Mouse (Mus musculus): ENCODE measurements around the gene Pgpep1. TPM values are rescaled to one million over a fixed set of nuclear protein-coding genes. Genes with fewer than 3 reads are reported as not detected.

The Pgpep1 gene
- total RNA-seq, 2 experiments from 2014 or later: 39.6 to 44.9 TPM

DNA sequence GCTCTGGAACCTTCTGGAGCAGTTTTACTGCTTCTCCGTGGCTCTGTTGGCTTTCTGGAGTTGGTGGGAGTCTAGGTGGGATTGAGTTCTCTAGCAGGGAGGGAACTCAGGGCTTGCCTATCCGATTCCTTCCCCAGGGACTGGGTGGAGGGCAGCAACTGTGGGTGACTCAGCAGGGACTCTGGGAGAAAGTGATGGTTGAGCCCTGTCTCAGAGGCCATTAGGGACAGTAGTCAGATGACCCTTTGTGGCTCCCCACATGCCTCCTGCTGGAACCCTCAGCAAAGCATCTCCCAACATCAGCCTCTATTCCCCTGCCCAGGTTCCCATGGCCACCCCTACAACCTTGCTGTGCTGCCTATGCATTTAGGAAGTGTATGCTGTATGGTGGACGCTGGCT, 17.2 kb downstream of the Pgpep1 start:
- no peak for DNase-seq
- intact Hi-C loops (cut with DNase I): no loop called here

DNA sequence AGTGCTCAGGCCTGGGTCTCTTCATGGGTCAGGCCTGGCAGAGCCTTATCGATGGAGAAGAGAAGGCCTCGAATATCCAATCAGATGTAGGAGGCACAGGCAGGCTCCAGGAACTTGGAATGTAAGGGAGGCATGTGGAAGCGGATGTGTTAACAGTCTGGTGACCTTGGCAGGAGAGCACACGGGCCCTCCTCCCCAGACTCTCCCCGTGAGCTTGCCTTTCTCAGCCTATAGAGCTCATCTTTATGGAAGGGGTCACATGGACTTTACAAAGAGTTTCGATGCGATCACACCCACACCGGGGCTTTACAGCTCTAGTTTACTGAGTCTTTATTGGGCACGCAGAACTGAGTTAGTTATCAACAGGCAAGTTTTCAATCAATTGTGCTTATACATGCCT, 21.4 kb downstream of the Pgpep1 start:
- intact Hi-C loops (cut with DNase I): no loop called here
- no peak for DNase-seq

DNA sequence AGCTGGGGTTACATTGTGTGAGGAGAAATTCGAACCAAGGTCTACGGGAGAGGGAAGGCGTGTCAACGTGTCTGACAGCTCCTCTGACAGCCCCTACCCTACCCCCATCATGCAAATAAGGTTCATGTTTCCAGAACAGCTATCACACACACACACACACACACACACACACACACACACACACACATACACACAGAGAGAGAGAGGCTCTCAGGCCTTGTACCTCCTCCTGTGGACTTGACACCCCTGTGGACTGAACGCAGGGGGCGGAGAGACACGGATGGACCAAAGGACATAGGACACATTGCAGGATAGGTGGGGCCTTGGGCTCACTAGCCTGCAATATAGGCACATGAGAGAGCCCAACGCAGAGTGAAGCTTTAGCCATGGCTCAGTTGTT, 23.4 kb downstream of the Pgpep1 start:
- no peak for DNase-seq
- intact Hi-C loops (cut with DNase I): no loop called here

DNA sequence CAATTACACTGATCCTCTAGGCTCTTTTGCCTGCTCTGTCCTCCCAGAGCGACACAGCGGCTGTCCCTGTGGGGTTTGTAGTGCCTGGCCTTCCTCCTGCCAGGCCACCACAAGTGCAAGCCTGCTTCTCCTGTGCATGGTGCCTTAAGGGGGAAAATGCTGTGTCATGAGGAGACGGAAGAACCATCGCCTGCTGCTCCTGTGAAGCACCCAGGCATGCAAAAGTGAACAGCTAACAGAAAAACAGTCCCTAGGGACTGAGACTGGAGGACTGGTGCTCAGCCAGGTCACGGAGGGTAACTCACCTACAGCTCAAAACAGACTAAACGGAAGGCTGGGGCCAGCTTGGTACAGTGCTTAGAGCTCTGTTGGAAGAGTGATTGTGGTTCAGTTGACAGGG, 24.7 kb downstream of the Pgpep1 start:
- DNase-seq: no peak
- intact Hi-C loops (cut with DNase I): no loop called here

DNA sequence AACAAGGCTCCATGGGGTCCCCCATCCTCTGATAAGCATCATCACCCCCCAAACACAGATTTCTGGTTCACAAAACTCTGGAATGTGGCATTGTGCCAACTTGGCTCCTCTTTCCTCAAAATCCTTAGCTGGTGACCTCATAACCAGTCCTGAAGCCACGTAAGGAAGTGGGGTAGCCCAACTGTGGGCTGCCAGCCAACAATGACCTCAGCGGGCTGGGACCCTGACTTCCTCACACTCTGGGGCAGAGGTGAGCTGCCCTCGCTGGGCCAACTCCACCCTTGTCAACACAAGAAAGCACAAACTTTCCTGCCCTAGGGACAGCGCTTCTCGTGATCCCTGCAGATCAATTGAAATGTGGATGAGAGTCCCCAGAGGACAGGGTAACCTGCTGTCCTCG, 26.1 kb downstream of the Pgpep1 start:
- DNase-seq: peak; percentile 78 to 80
- intact Hi-C loops (cut with DNase I): no loop called here

DNA sequence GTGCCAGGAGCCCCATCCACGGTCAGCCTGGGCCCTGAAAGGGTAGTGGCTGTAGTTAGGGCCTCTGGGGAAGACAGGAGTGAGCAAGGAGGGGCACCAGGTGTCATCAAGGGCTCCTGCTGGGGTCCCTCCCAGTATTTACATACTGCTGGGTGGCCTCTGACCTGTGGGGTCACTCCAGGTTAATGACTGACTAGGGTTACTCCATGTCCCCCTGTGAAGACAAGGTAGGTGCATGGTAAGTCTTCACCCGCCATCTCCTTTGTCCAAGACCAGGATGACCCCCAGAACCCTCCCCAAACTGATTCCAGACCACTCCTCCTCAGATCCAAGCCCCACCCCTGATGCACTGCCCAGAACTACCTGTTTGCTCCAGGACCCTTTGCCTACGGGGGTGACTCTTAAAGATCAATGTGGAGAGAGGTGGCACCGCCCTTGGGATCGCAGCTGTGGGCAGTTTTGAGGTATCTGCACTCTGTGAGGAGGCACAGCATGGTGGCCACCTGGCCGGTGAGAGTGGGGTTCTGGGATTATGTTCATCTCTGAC, 27.8 kb downstream of the Pgpep1 start, which contains the start of gene Gdf15:
TSS of gene Gdf15 (minus strand) at position 111 of the 547 bp plus-strand sequence.
- intact Hi-C loops (cut with DNase I): no loop called here
- no peak for DNase-seq

DNA sequence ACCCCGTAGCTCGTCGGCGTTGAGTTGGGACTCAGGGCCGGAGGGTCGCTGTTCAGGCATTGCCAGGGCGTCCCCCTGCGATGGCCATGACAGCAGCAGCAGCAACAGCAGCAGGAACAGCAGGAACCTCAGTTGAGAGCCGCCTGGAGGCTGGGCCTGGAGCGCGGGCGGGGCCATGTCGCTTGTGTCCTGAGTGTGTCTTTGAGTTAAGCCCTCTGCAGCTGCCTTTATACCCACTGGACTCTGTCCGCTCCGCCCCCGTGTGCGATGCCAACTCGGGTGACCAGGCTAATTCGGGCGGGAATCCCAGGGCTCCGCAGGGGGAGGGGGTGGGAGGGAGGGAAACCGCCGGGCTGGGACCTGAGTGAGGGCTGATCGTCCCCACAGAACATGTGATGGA, 28.8 kb downstream of the Pgpep1 start:
- peak in 1 of 2 experiments; percentile 41 for DNase-seq
- intact Hi-C loops (cut with DNase I): no loop called here

DNA sequence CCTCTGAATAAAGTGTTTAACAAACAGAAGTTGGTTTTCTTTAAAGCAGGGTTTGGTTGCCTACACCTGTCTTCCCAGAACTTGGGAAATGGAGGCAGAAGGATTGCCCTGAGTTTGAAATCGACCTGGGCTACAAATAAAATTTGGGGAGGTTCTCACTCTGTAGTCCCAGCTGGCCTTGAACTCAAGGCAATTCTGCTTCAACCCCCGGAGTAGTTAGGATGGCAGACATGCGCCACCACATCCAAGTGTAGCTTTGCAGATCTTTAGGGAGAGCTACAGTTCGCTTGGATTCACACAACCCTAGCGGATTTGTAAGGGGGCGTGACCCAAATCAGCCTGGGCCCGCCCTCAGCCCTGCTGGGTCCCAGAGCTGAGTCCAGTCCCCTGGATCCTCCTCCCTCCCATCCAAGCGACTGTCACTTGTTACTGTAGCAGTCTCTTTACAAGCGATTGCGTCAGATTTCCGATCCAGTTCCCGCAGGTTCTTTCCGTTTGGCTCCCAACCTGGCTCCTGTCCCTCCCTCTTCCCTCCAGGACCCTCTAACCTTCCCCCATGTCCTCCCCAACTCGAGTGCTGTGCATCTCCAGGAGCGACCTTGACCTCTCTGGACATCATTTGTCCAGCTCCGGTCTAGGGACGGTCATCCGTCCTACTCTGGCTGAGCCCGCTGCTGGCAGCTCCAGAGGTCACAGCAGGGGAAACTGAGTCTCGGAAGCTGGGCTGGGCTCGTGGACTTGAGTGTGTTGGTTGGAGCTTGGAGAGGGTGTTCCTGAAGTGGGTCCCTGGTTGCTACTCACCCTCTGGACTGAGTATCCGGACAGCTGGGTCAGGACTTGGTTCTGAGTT, 29.4 kb downstream of the Pgpep1 start:
- intact Hi-C loops (cut with DNase I): loop anchor here (1.0 kb wide), 2 partner anchors 23 to 70 kb away; no protein-coding TSS in a partner anchor
- peak; percentile 57 to 61 for DNase-seq

DNA sequence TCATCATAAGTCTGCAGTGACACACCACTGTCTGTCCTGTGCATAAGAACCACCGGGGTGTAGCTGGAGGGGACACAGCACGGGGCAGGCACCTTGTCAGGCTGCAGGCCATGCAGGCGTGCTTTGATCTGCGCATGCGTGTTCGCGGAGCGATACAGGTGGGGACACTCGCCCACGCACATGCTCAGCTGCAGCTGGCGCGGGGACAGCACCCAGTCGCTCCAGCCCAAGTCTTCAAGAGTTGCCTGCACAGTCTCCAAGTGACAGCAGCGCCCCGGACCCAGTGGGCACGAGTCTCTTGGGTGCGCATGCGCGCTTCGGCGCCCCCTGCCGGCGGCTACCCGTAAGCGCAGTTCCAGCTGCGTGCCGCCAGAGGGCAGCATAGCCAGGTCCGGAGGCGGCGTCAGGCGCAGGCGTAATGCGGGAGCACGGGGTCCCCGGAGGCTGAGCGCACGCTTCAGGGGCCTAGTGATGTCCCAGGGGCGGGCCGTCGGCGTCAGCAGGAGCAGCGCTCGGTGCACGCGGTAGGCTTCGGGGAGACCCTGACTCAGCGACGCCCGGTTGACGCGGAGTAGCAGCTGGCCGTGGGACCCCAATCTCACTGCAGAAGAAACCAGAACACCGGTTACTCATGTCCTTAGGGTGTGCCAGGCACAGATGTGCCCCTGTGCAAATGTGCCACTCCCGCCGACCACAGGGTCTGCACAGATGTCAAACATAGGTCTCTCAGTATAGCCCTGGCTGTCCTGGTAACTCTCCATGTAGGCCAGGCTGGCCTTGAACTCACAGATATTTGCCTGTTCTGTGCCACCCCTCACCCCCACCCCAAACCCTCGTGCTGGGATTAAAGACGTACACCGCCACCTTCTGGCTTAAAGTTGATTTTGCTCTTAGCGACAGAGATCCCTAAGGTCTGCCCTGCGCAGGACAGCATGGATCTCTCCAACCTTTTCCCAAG, 30.3 kb downstream of the Pgpep1 start:
- peak; percentile 93 to 96 for DNase-seq
- intact Hi-C loops (cut with DNase I): loop anchor here (1.0 to 2.0 kb wide), 3 partner anchors 17 to 70 kb away; no protein-coding TSS in a partner anchor

DNA sequence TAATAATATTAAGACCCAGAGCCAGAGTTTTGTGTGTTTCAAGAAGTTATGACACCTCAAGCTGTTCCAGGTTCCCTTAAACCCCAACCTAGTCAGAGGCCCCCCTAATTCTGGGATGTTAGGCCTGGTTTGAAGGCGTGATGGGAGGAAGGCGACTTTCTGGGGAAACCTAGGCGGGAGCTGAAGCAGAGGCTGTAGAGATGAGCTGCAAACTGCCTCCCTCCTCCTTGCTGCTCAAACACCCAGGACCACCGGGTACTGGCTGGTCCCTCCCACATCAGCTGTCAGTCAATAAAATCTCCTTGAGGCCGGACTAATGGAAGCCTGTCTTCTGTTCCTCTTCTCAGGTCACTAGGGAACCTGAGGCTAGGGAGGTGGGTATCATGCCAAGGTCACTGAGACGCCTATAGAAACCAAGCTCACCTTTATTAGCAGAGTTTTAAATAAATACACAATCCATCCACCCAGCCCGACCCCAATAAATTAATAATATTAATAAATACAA, 31.1 kb downstream of the Pgpep1 start:
- intact Hi-C loops (cut with DNase I): loop anchor here (2.0 kb wide), 1 partner anchor 16 kb away; no protein-coding TSS in a partner anchor
- no peak for DNase-seq

DNA sequence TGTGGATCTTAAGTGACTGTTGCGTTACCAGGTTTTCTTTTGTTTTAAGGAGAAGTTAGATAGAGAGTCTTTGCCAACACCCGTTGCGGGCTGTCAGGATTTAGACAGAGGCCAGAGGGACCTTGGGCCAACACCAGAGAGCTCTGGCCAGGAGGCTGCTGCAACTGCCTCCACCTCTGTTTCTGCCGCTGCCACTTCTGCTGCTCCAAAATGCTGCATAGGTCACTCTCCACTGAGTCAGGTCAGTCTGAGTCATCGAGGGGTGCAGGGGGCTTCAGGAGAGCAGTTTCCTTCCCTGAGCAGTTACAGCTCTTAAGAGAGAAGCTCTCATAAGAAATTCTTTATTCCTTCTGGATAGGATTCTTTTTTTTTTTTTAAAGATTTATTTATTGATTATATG, 33.1 kb downstream of the Pgpep1 start:
- intact Hi-C loops (cut with DNase I): no loop called here
- no peak for DNase-seq

DNA sequence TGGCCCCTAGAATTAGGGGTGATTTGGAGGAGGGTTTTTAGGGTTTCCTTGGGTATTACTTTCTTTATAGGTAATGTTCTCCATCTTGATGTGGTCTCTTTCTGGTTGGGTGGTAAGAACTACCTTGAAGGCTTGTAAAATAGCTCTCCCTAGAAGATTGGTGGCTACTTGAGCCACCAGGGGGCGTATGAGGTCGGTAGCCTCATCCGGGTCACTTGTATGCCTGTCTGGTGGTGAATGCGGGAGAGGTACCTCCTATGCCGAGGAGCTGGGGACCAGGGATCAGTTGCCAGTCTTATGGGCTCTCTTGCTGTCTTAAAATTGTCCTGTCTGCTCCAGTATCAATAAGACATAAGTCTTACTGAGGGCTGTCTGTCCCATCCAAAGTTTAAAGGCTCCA, 35.1 kb downstream of the Pgpep1 start:
- peak; percentile 70 to 72 for DNase-seq
- intact Hi-C loops (cut with DNase I): no loop called here

DNA sequence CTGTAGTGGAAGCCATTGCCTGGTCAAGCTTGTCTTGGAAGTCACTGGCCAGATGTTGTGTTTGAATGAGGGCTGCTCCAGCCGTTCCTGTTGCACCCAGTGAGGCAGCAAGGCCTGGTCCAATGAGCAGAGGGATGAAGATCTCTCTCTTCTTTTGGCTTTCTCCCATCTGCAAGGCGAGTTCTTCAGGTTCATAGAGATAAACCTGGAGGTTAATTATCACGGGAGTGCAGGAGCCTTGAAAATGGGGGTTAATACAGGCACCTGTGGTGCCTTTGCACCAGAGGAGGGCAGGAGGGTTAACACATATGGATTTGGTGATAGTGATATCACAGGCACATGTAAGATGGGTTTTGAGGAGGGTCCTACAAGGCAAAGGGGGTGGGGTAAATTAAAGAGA, 38.0 kb downstream of the Pgpep1 start:
- intact Hi-C loops (cut with DNase I): no loop called here
- DNase-seq: no peak

DNA sequence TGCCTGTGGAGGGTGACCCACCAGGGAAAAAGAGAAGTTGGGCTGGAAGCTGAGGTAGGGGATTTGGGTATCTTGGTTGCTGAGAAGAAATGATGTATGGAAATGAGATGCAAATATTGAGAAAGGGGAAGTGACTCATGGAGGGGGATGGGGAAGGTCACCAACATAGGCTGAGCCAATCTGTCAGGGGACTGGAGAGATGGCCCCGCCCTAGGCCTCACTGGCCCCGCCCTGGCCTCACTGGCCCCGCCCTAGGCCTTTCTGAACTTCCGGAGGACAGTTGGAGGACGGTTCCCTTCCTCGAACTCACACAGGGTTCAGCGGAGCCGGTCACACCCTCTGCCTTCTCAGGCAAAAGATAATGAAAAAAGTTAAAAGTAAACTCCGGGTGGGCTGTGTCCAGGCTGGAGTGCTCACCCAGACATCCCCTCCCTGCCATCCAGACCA, 41.3 kb downstream of the Pgpep1 start:
- peak in 1 of 2 experiments; percentile 64 for DNase-seq
- intact Hi-C loops (cut with DNase I): no loop called here

DNA sequence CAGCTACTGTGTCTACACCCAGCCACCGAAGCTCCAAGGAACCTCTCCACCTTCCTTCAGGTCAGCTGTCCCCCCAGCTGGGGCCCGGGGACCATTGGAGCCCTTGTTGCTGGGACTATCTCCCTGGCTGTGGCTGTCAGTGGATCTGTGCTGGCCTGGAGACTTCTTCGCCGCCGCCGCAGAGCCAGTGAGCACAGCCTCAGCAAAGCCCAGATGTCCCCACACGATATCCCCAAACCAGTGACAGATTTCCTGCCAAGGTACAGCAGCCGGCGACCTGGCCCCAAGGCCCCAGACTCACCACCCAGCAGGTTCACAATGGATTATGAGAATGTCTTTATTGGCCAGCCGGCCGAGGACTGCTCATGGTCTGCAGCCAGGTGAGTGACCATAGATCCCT, 42.2 kb downstream of the Pgpep1 start:
- DNase-seq: no peak
- intact Hi-C loops (cut with DNase I): no loop called here

DNA sequence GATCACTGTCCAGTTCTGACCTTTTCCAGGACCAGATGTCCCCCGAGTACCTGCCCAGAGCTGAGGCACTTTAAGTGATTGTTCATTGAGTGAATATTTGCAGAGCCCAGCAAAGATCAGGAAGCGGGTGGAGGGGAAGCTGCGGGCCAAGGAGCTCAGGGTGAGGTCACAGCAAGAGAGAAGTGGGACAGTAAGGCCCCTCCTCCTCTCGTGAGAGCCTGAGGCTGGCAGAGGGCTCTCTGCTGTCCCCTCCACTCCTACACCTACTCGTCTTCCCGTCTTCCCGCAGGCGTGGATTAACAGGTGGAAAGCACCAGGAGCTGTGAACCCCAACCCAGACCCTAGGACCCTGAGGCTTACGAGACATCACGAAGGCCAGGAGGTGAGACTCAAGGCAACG, 43.5 kb downstream of the Pgpep1 start:
- intact Hi-C loops (cut with DNase I): no loop called here
- peak in 1 of 2 experiments; percentile 36 for DNase-seq

DNA sequence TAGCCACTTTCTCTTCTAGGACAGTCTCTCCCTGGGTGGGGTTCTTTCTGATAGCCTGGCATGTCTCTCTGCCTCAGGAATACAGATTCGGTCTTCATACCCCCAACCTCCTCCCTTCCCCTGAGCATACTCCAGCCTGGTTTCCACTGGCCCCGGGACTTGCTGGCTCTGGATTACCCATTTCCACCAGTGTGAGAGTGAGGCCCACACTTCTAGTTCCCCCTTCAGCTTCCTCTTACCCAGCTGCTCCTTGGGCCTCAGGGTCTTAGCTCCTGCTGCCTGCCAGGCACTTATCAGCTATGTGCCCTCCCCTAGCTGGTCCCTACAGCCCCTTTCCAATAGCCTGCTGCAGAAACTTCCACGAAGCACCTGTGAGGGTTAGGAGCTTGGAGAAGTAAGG, 44.3 kb downstream of the Pgpep1 start, which contains the start of gene Lrrc25:
TSS of gene Lrrc25 (plus strand) at position 262 of the 400 bp plus-strand sequence.
- no peak for DNase-seq

DNA sequence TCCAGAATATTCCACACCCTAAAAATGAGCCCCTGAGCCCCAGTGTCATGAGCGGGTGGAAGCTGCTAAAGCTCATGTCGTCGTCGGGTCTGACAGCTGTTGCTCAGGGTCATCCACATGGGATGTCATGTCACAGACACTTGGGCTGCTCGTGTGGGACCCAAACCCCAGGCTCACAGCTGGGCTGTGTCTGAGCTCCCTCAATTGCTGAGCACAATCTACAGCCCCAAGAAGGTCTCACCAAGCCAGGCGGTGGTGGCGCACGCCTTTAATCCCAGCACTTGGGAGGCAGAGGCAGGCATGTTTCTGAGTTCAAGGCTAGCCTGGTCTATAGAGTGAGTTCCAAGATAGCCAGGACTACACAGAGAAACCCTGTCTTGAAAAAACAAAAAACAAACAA, 44.9 kb downstream of the Pgpep1 start:
- intact Hi-C loops (cut with DNase I): no loop called here
- DNase-seq: no peak

More for the DNA sequence above, 44.3 kb downstream of the Pgpep1 start, which contains the start of gene Lrrc25:
- intact Hi-C loops (cut with DNase I): no loop called here

DNA sequence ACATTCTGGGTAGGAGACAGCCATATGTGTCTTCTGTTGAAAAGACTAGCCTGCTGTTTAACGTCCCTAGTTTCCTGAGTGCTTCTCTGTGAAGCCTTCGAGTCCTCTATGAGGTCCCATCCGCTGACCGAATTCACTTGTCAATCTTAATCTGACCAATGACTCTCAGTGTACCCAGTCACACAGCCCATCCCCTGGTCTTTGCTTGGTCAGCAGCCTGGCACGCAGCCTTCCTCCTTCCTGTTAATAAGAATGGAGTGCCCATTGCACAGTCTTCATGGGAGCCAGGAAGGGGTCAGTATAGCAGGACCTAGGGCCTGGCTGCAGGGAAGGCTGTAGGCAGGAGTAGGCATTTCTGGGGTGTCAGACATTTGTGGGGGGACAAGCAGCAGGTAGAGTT, 45.7 kb downstream of the Pgpep1 start:
- DNase-seq: no peak
- intact Hi-C loops (cut with DNase I): loop anchor here (5.0 kb wide), 2 partner anchors 38 to 138 kb away; partner anchors contain the start of gene Rab3a

DNA sequence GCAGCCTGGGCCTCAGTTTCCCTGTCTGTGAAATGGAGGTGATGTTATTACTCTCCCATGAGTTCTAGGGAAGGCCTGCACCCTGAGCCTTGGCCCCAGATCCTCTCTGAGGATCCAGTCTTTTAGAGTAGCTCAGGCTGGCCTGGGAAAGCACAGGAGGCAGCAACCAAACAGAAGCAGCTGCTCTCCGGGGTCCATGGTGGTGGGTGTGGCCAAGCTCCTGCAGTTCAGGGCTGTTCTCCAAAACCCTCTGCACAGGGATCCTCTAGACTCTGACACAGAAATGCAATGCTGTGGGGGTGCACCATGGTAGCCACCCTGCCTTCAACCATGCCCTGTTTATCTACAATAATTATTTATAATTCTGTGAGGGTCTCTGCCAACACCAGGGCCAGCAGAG, 46.4 kb downstream of the Pgpep1 start:
- DNase-seq: no peak
- intact Hi-C loops (cut with DNase I): loop anchor here (2.0 to 5.0 kb wide), 3 partner anchors 15 to 139 kb away; partner anchors contain the start of gene Rab3a
